Mouse (Mus musculus) heart, postnatal 0 days (tissue): ENCODE data around the gene Sinhcaf.

Experiments
- CTCF ChIP-seq: IDR thresholded peaks from 2 replicates; pipeline ENCODE4 v1.5.1; 2016; ENCODE audit warnings: antibody characterized with exemption, control low read depth, low read depth
- EP300 ChIP-seq: IDR thresholded peaks from 2 replicates; pipeline ENCODE4 v1.6.1; 2016; ENCODE audit warnings: antibody characterized with exemption, low read depth

GRCm38 (mm10) chr6:148945509-148946408 is 508 bp downstream of the Sinhcaf start:
- TF ChIP-seq CTCF (no peak), EP300 (no peak)
